Mouse (Mus musculus): ENCODE results near the gene Inpp5k. TPM values are rescaled to one million over a fixed set of nuclear protein-coding genes. Genes with fewer than 3 reads are reported as not detected.
"Not testable (repeated sequence)": the region's sequence is repeated elsewhere in the genome, so short reads cannot be mapped to it uniquely, and the experiment has no call there.

Inpp5k gene
- polyA plus RNA-seq, 1 experiment, result 56.9 TPM

- no peak for TF ChIP-seq CTCF (IDR thresholded peaks at IDR 0.05; ENCODE audit: extremely low read depth, insufficient read depth, insufficient read length, insufficient replicate concordance)
- no peak for TF ChIP-seq POLR2A (IDR thresholded peaks at IDR 0.05; ENCODE audit: low read depth, low read length)
- peaks cover 21% of the 10 kb centered on the region for H3K36me3 ChIP-seq (ENCODE audit: control insufficient read depth, insufficient read depth, low read length)
- 86% methylated on average over 3 of the region's 3 CpGs for WGBS
- no peak overlapping the region for H3K27ac ChIP-seq (ENCODE audit: insufficient read depth, low read length)
- DNase-seq (ENCODE audit: low read depth in 1 of 2, low spot score in 2 of 2), result no peak
- no peaks in the 10 kb centered on the region for H3K27me3 ChIP-seq (ENCODE audit: control insufficient read depth, insufficient read depth, low read length)
- H3K4me1 ChIP-seq (ENCODE audit: control insufficient read depth, insufficient read depth, insufficient read length), result peaks cover 9% of the 10 kb centered on the region; the same call in 1 of the 2 replicates
- H3K4me3 ChIP-seq (ENCODE audit: extremely low read depth, insufficient read depth, insufficient read length), result no peak overlapping the region
These were observed 34.0 kb upstream of the Inpp5k start for GRCm38 (mm10) chr11:75596726-75597255.

GRCm38 (mm10) chr11:75598004-75598403, 32.8 kb upstream of the Inpp5k start:
- TF ChIP-seq POLR2A (IDR thresholded peaks at IDR 0.05; ENCODE audit: low read depth, low read length) (no peak), CTCF (IDR thresholded peaks at IDR 0.05; ENCODE audit: extremely low read depth, insufficient read depth, insufficient read length, insufficient replicate concordance) (no peak)
- H3K27ac ChIP-seq (ENCODE audit: insufficient read depth, low read length), result no peak overlapping the region
- no peak overlapping the region for H3K4me3 ChIP-seq (ENCODE audit: extremely low read depth, insufficient read depth, insufficient read length)
- WGBS, result 82% methylated on average over 6 of the region's 6 CpGs
- H3K4me1 ChIP-seq (ENCODE audit: control insufficient read depth, insufficient read depth, insufficient read length), result peaks cover 2% of the 10 kb centered on the region; the same call in 1 of the 2 replicates
- no peaks in the 10 kb centered on the region for H3K27me3 ChIP-seq (ENCODE audit: control insufficient read depth, insufficient read depth, low read length)
- peaks cover 27% of the 10 kb centered on the region for H3K36me3 ChIP-seq (ENCODE audit: control insufficient read depth, insufficient read depth, low read length)
- no peak for DNase-seq (ENCODE audit: low read depth in 1 of 2, low spot score in 2 of 2)

- H3K27me3 ChIP-seq (ENCODE audit: control insufficient read depth, insufficient read depth, low read length); H3K4me1 ChIP-seq (ENCODE audit: control insufficient read depth, insufficient read depth, insufficient read length); H3K27ac ChIP-seq (ENCODE audit: insufficient read depth, low read length); H3K4me3 ChIP-seq (ENCODE audit: extremely low read depth, insufficient read depth, insufficient read length); DNase-seq (ENCODE audit: low read depth in 1 of 2, low spot score in 2 of 2): not testable (repeated sequence)
- 99% methylated on average over 17 of the region's 17 CpGs for WGBS
- peaks cover 36% of the 10 kb centered on the region for H3K36me3 ChIP-seq (ENCODE audit: control insufficient read depth, insufficient read depth, low read length)
These were observed 31.0 kb upstream of the Inpp5k start for GRCm38 (mm10) chr11:75599802-75600201.

- no peak for DNase-seq (ENCODE audit: low read depth in 1 of 2, low spot score in 2 of 2)
- Histone ChIP-seq H3K27ac (ENCODE audit: insufficient read depth, low read length) (no peak overlapping the region), H3K27me3 (ENCODE audit: control insufficient read depth, insufficient read depth, low read length) (no peaks in the 10 kb centered on the region), H3K4me1 (ENCODE audit: control insufficient read depth, insufficient read depth, insufficient read length) (no peaks in the 10 kb centered on the region), H3K36me3 (ENCODE audit: control insufficient read depth, insufficient read depth, low read length) (peaks cover 58% of the 10 kb centered on the region), H3K4me3 (ENCODE audit: extremely low read depth, insufficient read depth, insufficient read length) (no peak overlapping the region)
- TF ChIP-seq POLR2A (IDR thresholded peaks at IDR 0.05; ENCODE audit: low read depth, low read length) (no peak), CTCF (IDR thresholded peaks at IDR 0.05; ENCODE audit: extremely low read depth, insufficient read depth, insufficient read length, insufficient replicate concordance) (no peak)
- WGBS, result 83% methylated on average over 5 of the region's 5 CpGs
These were observed 26.0 kb upstream of the Inpp5k start for GRCm38 (mm10) chr11:75604826-75605225.

GRCm38 (mm10) chr11:75605318-75605717, 25.5 kb upstream of the Inpp5k start:
- WGBS, result 21% methylated on average over 1 of the region's 1 CpGs
- no peak overlapping the region for H3K27ac ChIP-seq (ENCODE audit: insufficient read depth, low read length)
- no peaks in the 10 kb centered on the region for H3K4me1 ChIP-seq (ENCODE audit: control insufficient read depth, insufficient read depth, insufficient read length)
- H3K4me3 ChIP-seq (ENCODE audit: extremely low read depth, insufficient read depth, insufficient read length), result no peak overlapping the region
- DNase-seq (ENCODE audit: low read depth in 1 of 2, low spot score in 2 of 2), result no peak
- no peaks in the 10 kb centered on the region for H3K27me3 ChIP-seq (ENCODE audit: control insufficient read depth, insufficient read depth, low read length)
- peaks cover 57% of the 10 kb centered on the region for H3K36me3 ChIP-seq (ENCODE audit: control insufficient read depth, insufficient read depth, low read length)
- TF ChIP-seq POLR2A (IDR thresholded peaks at IDR 0.05; ENCODE audit: low read depth, low read length) (no peak), CTCF (IDR thresholded peaks at IDR 0.05; ENCODE audit: extremely low read depth, insufficient read depth, insufficient read length, insufficient replicate concordance) (no peak)

- no peak overlapping the region for H3K4me3 ChIP-seq (ENCODE audit: extremely low read depth, insufficient read depth, insufficient read length)
- H3K4me1 ChIP-seq (ENCODE audit: control insufficient read depth, insufficient read depth, insufficient read length), result no peaks in the 10 kb centered on the region
- TF ChIP-seq CTCF (IDR thresholded peaks at IDR 0.05; ENCODE audit: extremely low read depth, insufficient read depth, insufficient read length, insufficient replicate concordance), result no peak
- TF ChIP-seq POLR2A (IDR thresholded peaks at IDR 0.05; ENCODE audit: low read depth, low read length), result no peak
- WGBS, result 93% methylated on average over 5 of the region's 5 CpGs
- no peaks in the 10 kb centered on the region for H3K27me3 ChIP-seq (ENCODE audit: control insufficient read depth, insufficient read depth, low read length)
- DNase-seq (ENCODE audit: low read depth in 1 of 2, low spot score in 2 of 2), result no peak
- no peak overlapping the region for H3K27ac ChIP-seq (ENCODE audit: insufficient read depth, low read length)
- H3K36me3 ChIP-seq (ENCODE audit: control insufficient read depth, insufficient read depth, low read length), result peaks cover 53% of the 10 kb centered on the region
These were observed 22.0 kb upstream of the Inpp5k start for GRCm38 (mm10) chr11:75608776-75609175.

GRCm38 (mm10) chr11:75610021-75610420, 20.8 kb upstream of the Inpp5k start:
- H3K4me1 ChIP-seq (ENCODE audit: control insufficient read depth, insufficient read depth, insufficient read length), result no peaks in the 10 kb centered on the region
- WGBS, result 92% methylated on average over 2 of the region's 2 CpGs
- no peak overlapping the region for H3K27ac ChIP-seq (ENCODE audit: insufficient read depth, low read length)
- no peak overlapping the region for H3K4me3 ChIP-seq (ENCODE audit: extremely low read depth, insufficient read depth, insufficient read length)
- peaks cover 53% of the 10 kb centered on the region for H3K36me3 ChIP-seq (ENCODE audit: control insufficient read depth, insufficient read depth, low read length)
- no peaks in the 10 kb centered on the region for H3K27me3 ChIP-seq (ENCODE audit: control insufficient read depth, insufficient read depth, low read length)
- DNase-seq (ENCODE audit: low read depth in 1 of 2, low spot score in 2 of 2), result no peak
- TF ChIP-seq CTCF (IDR thresholded peaks at IDR 0.05; ENCODE audit: extremely low read depth, insufficient read depth, insufficient read length, insufficient replicate concordance) (no peak), POLR2A (IDR thresholded peaks at IDR 0.05; ENCODE audit: low read depth, low read length) (no peak)

Data from spleen, adult 2 months (tissue).